Mouse (Mus musculus) CD4-positive naive resting alpha-beta T cell, adult 76 days (primary cell): ENCODE data around the gene Atp11a. TPM values are rescaled to one million over a fixed set of nuclear protein-coding genes. Genes with fewer than 3 reads are reported as not detected.

ENCODE experiments used
- total RNA-seq: library from RNA; stranded (reverse); gene quantifications from one replicate; pipeline ENCODE4 v1.2.4, GENCODE M21; 2023

Atp11a gene
- 57.9 TPM for total RNA-seq

GRCm38 (mm10) chr8:12756391-12757157, at the start of gene Atp11a:
Gene Atp11a, plus strand, starts transcription at chr8:12757014.

GRCm38 (mm10) chr8:12873357-12874046, 116.7 kb downstream of the Atp11a start, which contains the start of gene Mcf2l:
Gene Mcf2l, plus strand, starts transcription at chr8:12873806.

Other genes with a start within 250 kb of the Atp11a start
- not detected for gene Spaca7, start 184.0 kb upstream of the Atp11a start, total RNA-seq
- 77.9 TPM for gene Tubgcp3, start 84.8 kb upstream of the Atp11a start, total RNA-seq
- 0.82 TPM for gene Mcf2l, start 116.8 kb downstream of the Atp11a start, total RNA-seq